Mouse (Mus musculus) kidney, adult 2 months (tissue): ENCODE results near the gene Zdhhc14.

Source experiments
- CTCF ChIP-seq: fragments of 200-500 bp; conservative IDR thresholded peaks from 2 replicates; pipeline ENCODE4 v1.5.1; 2011; ENCODE audit warnings: low read depth, mild to moderate bottlenecking, control low read depth, low read length, moderate library complexity, mixed read lengths; ENCODE audit not compliant: insufficient read depth, insufficient read length
- POLR2A ChIP-seq: fragments of 200-500 bp; IDR thresholded peaks from one replicate; pipeline ENCODE4 v1.6.1; 2011; ENCODE audit warnings: low read depth, low read length, control low read depth

- TF ChIP-seq CTCF (no peak), POLR2A (no peak)
Observed at GRCm38 (mm10) chr17:5723601-5724189, 231.3 kb downstream of the Zdhhc14 start.
